Mouse (Mus musculus): ENCODE measurements around the gene Slc6a6. TPM values are rescaled to one million over a fixed set of nuclear protein-coding genes. Genes with fewer than 3 reads are reported as not detected.
A peak's percentile ranks its signal among the peaks of the same experiment; 100 is the strongest.

The Slc6a6 gene
- total and polyA plus RNA-seq, 3 experiments = 28.4 to 56.0 (median 31.3) TPM

DNA sequence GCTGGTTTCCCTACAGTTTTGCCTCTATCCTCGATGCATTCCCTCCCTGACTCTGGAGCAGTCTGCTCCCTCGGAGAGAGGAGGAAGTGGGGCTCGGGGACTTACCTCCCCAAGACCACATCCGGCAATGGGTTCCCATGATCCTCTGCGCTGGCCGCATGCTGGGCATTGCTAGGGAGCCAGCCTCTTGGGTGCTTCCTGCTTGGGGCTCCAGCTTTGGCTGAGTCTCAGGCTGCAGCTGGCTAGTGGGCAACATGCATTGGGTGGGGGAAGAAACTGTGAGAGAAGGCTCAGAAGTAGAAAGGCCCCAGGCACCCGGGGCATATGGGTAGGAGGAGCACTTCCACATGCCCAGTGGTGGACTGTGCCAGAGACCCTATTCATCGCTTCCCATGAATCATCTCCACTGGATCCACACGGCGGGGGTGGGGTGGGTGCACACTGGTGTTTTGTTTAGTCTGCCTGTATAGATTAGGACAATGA lies 4.7 kb upstream of the Slc6a6 start (continued):
- TF ChIP-seq BHLHE40 (IDR thresholded peaks at IDR 0.05; ENCODE audit: low read depth, low read length) (0 out of 2 replicates have a peak, but pooled peaks have one; percentile 10), USF2 (conservative IDR thresholded peaks at IDR 0.05; ENCODE audit: low read depth, low read length) (no peak), POLR2AphosphoS2 (IDR thresholded peaks at IDR 0.05; ENCODE audit: low read depth, low read length) (peak; percentile 83; the same call in 1 of the 2 replicates), USF1 (IDR thresholded peaks at IDR 0.05; ENCODE audit: low read depth, low read length) (no peak), ETS1 (conservative IDR thresholded peaks at IDR 0.05; ENCODE audit: low read depth, low read length) (peak; percentile 43; the same call in 1 of the 2 replicates), KAT2A (IDR thresholded peaks at IDR 0.05; ENCODE audit: insufficient replicate concordance, low read length) (0 out of 2 replicates have a peak, but pooled peaks have one; percentile 48), IRF4 (IDR thresholded peaks at IDR 0.05; ENCODE audit: low read depth, low read length) (peak; percentile 69; the same call in 1 of the 2 replicates), ELF1 (IDR thresholded peaks at IDR 0.05; ENCODE audit: low read depth, low read length) (peak; percentile 89), JUN (IDR thresholded peaks at IDR 0.05; ENCODE audit: insufficient read depth, low read depth, low read length) (no peak)

DNA sequence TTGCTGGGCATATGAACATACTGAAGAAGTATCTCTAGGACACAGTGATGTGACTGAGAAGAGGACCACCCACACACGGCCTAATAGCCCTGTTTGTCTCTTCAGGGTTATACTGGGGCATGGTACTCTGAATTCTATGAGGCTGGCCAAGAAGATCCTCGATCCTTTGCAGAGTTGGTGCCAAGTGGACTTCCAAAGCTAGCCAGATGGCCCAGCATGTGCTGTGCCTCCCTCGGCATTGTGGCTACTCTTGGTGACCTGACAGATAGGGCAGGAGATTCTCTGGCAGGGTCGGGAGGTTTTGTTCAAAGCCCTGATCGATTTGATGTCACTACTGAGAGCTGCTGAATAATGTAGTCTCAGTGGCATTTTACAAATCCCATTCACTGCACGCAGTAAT lies 4.1 kb upstream of the Slc6a6 start:
- peaks cover 13 to 48% of the 10 kb centered on the region in 2 experiments for H3K4me1 ChIP-seq (ENCODE audit: control insufficient read depth in 1 of 2, insufficient read depth in 2 of 2)
- dilution Hi-C loops (cut with MboI; ENCODE audit: extremely low pct_ligation_motif_present, extremely low pct_unique_long_range_greater_than_20kb, low sequenced_read_pairs) = no loop called here
- TF ChIP-seq ZC3H11A (IDR thresholded peaks at IDR 0.05; ENCODE audit: low read depth, low read length) = no peak
- no peak for TF ChIP-seq CHD2 (IDR thresholded peaks at IDR 0.05; ENCODE audit: low read length)
- TF ChIP-seq MYC (IDR thresholded peaks at IDR 0.05; ENCODE audit: low read depth, low read length) = no peak
- TF ChIP-seq PAX5 (IDR thresholded peaks at IDR 0.05; ENCODE audit: low read length) = no peak

DNA sequence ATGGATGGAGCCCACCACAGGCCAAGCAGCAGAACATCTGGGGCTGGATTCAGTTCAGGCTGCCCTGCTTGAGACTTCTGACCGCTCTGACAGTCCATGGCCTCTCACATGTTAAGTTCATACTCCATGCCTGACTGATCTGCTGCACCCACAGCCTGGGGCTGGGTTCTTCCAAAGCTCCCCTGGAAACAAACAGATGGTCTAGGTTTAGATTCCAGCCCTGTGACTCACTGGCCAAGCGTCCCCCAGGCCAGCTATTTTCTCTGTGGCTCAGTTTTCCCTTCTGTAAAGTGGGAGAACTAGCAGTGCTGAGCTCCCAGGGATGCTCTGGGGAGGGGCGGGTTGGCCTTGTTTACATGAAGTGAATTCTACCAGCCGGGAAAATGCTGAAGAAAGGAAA lies 2.0 kb upstream of the Slc6a6 start:
- dilution Hi-C loops (cut with MboI; ENCODE audit: extremely low pct_ligation_motif_present, extremely low pct_unique_long_range_greater_than_20kb, low sequenced_read_pairs) = no loop called here
- H3K9ac ChIP-seq (ENCODE audit: insufficient read depth, low read depth) = no peak overlapping the region
- no peaks in the 10 kb centered on the region for H3K27me3 ChIP-seq (replicated peaks)
- peaks cover 9% of the 10 kb centered on the region for H3K79me2 ChIP-seq (replicated peaks; ENCODE audit: control insufficient read depth, extremely low read depth, insufficient read depth, poor library complexity, severe bottlenecking)
- no peak overlapping the region for H3K4me2 ChIP-seq (ENCODE audit: insufficient read depth, low read depth, poor library complexity, severe bottlenecking)
- no peak for DNase-seq (ENCODE audit: extremely low read depth)
- no peak overlapping the region for H3K4me3 ChIP-seq (replicated peaks in 1 of 3; ENCODE audit: low read depth in 2 of 3, low read length in 2 of 3, poor library complexity in 1 of 3)
- no peak for TF ChIP-seq ELF1 (IDR thresholded peaks at IDR 0.05; ENCODE audit: low read depth, low read length)
- TF ChIP-seq E2F4 (IDR thresholded peaks at IDR 0.05; ENCODE audit: insufficient replicate concordance, low read depth, low read length) = no peak
- TF ChIP-seq RCOR1 (conservative IDR thresholded peaks at IDR 0.05; ENCODE audit: low read depth, low read length) = no peak
- no peak for TF ChIP-seq CHD2 (IDR thresholded peaks at IDR 0.05; ENCODE audit: low read length)
- TF ChIP-seq ZKSCAN1 (IDR thresholded peaks at IDR 0.05; ENCODE audit: borderline replicate concordance, low read depth, low read length) = no peak
- TF ChIP-seq MXI1 (IDR thresholded peaks at IDR 0.05; ENCODE audit: low read depth, low read length) = no peak
- no peak for TF ChIP-seq NELFE (IDR thresholded peaks at IDR 0.05; ENCODE audit: low read depth, low read length)
- TF ChIP-seq PAX5 (IDR thresholded peaks at IDR 0.05; ENCODE audit: low read length) = no peak
- no peaks in the 10 kb centered on the region for H3K9me3 ChIP-seq (replicated peaks; ENCODE audit: low read length)
- in situ Hi-C loops (cut with MboI; ENCODE audit: low pct_ligation_motif_present, low pct_unique_long_range_greater_than_20kb, low sequenced_read_pairs) = no loop called here
- H3K27ac ChIP-seq (ENCODE audit: insufficient read depth, low read depth) = no peak overlapping the region
- peaks cover 30 to 66% of the 10 kb centered on the region in 2 experiments for H3K4me1 ChIP-seq (ENCODE audit: control insufficient read depth in 1 of 2, insufficient read depth in 2 of 2)
- H3K36me3 ChIP-seq (replicated peaks in 1 of 2; ENCODE audit: control insufficient read depth in 1 of 2, insufficient read depth in 1 of 2, low read length in 1 of 2) = peaks cover 0 to 10% of the 10 kb centered on the region in 2 experiments

More for the DNA sequence above, 4.1 kb upstream of the Slc6a6 start:
- peaks cover 0 to 3% of the 10 kb centered on the region in 2 experiments for H3K36me3 ChIP-seq (replicated peaks in 1 of 2; ENCODE audit: control insufficient read depth in 1 of 2, insufficient read depth in 1 of 2, low read length in 1 of 2)
- H3K27ac ChIP-seq (ENCODE audit: insufficient read depth, low read depth) = no peak overlapping the region
- DNase-seq (ENCODE audit: extremely low read depth) = no peak
- no peaks in the 10 kb centered on the region for H3K27me3 ChIP-seq (replicated peaks)
- peak overlapping the region in 1 of 3 experiments; percentile 58 for H3K4me3 ChIP-seq (replicated peaks in 1 of 3; ENCODE audit: low read depth in 2 of 3, low read length in 2 of 3, poor library complexity in 1 of 3)
- peaks cover 5% of the 10 kb centered on the region; the same call in 1 of the 2 replicates for H3K79me2 ChIP-seq (replicated peaks; ENCODE audit: control insufficient read depth, extremely low read depth, insufficient read depth, poor library complexity, severe bottlenecking)
- no peak overlapping the region for H3K9ac ChIP-seq (ENCODE audit: insufficient read depth, low read depth)
- H3K4me2 ChIP-seq (ENCODE audit: insufficient read depth, low read depth, poor library complexity, severe bottlenecking) = no peak overlapping the region
- in situ Hi-C loops (cut with MboI; ENCODE audit: low pct_ligation_motif_present, low pct_unique_long_range_greater_than_20kb, low sequenced_read_pairs) = loop anchor here (10.0 kb wide), 1 partner anchor 65 kb away; no protein-coding TSS in a partner anchor
- no peaks in the 10 kb centered on the region for H3K9me3 ChIP-seq (replicated peaks; ENCODE audit: low read length)
